17 mouse cellular contexts compared by ENCODE assay signal in genomic region chr5:139809397-139809796, GRCm38 (mm10). TPM values are rescaled to one million over a fixed set of nuclear protein-coding genes. Genes with fewer than 3 reads are reported as not detected.
A peak's percentile ranks its signal among the peaks of the same experiment; 100 is the strongest.
DNase-seq lines count a peak whose midpoint lies in the region; ATAC-seq and TF ChIP-seq lines count a peak whose summit lies in the region.
"Had no signal": no experiment of that assay in that cellular context is flagged by ENCODE, and none has a peak within 500 bp of the region (broad histone marks: within the 10 kb centered on the region; RNA-seq: fewer than 3 reads in every experiment).

No protein-coding gene starts in this region.

- no peak overlapping the region for H3K4me3 ChIP-seq in layer of hippocampus, adult 2 months
- no peak overlapping the region for H3K4me3 ChIP-seq in ES-Bruce4 (ENCODE audit: low read depth, low read length)
- H3K4me3 ChIP-seq in liver, embryonic 15.5 days (replicated peaks): no peak overlapping the region
- H3K4me3 ChIP-seq: embryonic facial prominence, embryonic 15.5 days; megakaryocyte, embryonic 14.5 days had no signal

- H3K4me2 ChIP-seq in liver, embryonic 15.5 days: no peak overlapping the region
- H3K4me2 ChIP-seq: embryonic facial prominence, embryonic 15.5 days had no signal

- H3K4me1 ChIP-seq in ES-Bruce4 (ENCODE audit: control insufficient read depth, insufficient read depth, low read length): no peaks in the 10 kb centered on the region
- peaks cover 77% of the 10 kb centered on the region for H3K4me1 ChIP-seq in liver, embryonic 15.5 days (replicated peaks)

- H3K27ac ChIP-seq in layer of hippocampus, adult 2 months: no peak overlapping the region
- H3K27ac ChIP-seq in ES-Bruce4 (ENCODE audit: insufficient read depth, low read length): no peak overlapping the region
- H3K27ac ChIP-seq in liver, embryonic 15.5 days (replicated peaks): peak overlapping the region; percentile 65
- H3K27ac ChIP-seq: embryonic facial prominence, embryonic 15.5 days had no signal

- H3K36me3 ChIP-seq in ES-Bruce4 (ENCODE audit: control insufficient read depth, insufficient read depth, low read length, poor library complexity, severe bottlenecking): no peaks in the 10 kb centered on the region
- peaks cover 21% of the 10 kb centered on the region for H3K36me3 ChIP-seq in liver, embryonic 15.5 days (replicated peaks)
- H3K36me3 ChIP-seq: embryonic facial prominence, embryonic 15.5 days had no signal

- DNase-seq in layer of hippocampus, adult 2 months (ENCODE audit: low spot score in 2 of 2): no peak
- DNase-seq in layer of hippocampus, postnatal 14 days (ENCODE audit: low spot score in 2 of 2): no peak
- DNase-seq in R1 (ENCODE audit: low read depth, low spot score): peak; percentile 88
- DNase-seq in frontal cortex, postnatal 10 days (ENCODE audit: low spot score in 2 of 2): no peak
- no peak for DNase-seq in lung, postnatal 10 days
- DNase-seq in layer of hippocampus, postnatal 25 days (ENCODE audit: extremely low spot score in 1 of 2, low spot score in 1 of 2): no peak
- DNase-seq: cerebellum, postnatal 14 days; gastrocnemius, postnatal 14 days; kidney, postnatal 36 days; thymus, adult 18-20 months had no signal

- no peak for TF ChIP-seq EP300 in ES-Bruce4 (IDR thresholded peaks at IDR 0.05; ENCODE audit: insufficient read depth, low read depth, low read length)

- no peaks in the 10 kb centered on the region for H3K27me3 ChIP-seq in ES-Bruce4 (ENCODE audit: control insufficient read depth, insufficient read depth, low read length, poor library complexity, severe bottlenecking)
- H3K27me3 ChIP-seq in liver, embryonic 15.5 days: peaks cover 15% of the 10 kb centered on the region; the same call in 1 of the 2 replicates
- H3K27me3 ChIP-seq: megakaryocyte, embryonic 14.5 days; Patski had no signal

- no peaks in the 10 kb centered on the region for H3K9me3 ChIP-seq in ES-Bruce4 (replicated peaks; ENCODE audit: control insufficient read depth, insufficient read depth, low read length, poor library complexity, severe bottlenecking)
- H3K9me3 ChIP-seq in liver, embryonic 15.5 days (replicated peaks): no peaks in the 10 kb centered on the region; the same call in 1 of the 2 replicates
- H3K9me3 ChIP-seq: embryonic facial prominence, embryonic 15.5 days; megakaryocyte, embryonic 14.5 days had no signal

- TF ChIP-seq CTCF in layer of hippocampus, adult 2 months (conservative IDR thresholded peaks at IDR 0.05): peak; percentile 52
- peak; percentile 47 for TF ChIP-seq CTCF in ES-Bruce4 (IDR thresholded peaks at IDR 0.05; ENCODE audit: low read depth, low read length)

- no peak for TF ChIP-seq POLR2A in ES-Bruce4 (IDR thresholded peaks at IDR 0.05; ENCODE audit: insufficient read depth, low read length)

- 37% methylated on average over 4 of the region's 4 CpGs for whole genome bisulfite sequencing in liver, embryonic 15.5 days (ENCODE audit: insufficient replicate concordance)

- no peak for ATAC-seq in liver, embryonic 15.5 days (ENCODE audit: insufficient read depth)
- ATAC-seq: Patski had no signal

- H3K9ac ChIP-seq in ES-Bruce4 (ENCODE audit: low read depth, poor library complexity, severe bottlenecking): no peak overlapping the region
- no peak overlapping the region for H3K9ac ChIP-seq in liver, embryonic 15.5 days
- H3K9ac ChIP-seq: embryonic facial prominence, embryonic 15.5 days had no signal

RNA-seq across cellular contexts. Expression of gene Tmem184a, which starts 10.3 kb away (rescaled TPM):
- 1 to 10 TPM in 1 of 2 experiments, under 1 TPM in 1; 0.25 to 1.9 TPM for total RNA-seq in layer of hippocampus, adult 2 months (2021)
- total RNA-seq in layer of hippocampus, postnatal 14 days (2021): under 1 TPM; 0.48 to 0.57 TPM
- 10.5 and 13.1 TPM in 2 replicates for polyA plus RNA-seq in ES-Bruce4 (2011; ENCODE audit: insufficient read depth, insufficient read length, low read depth, missing spikeins)
- polyA plus RNA-seq in liver, embryonic 15.5 days (2015; fragmentation: Nextera tagmentation; extraction: Ambion mirVana): 0.68 and 1.2 TPM in 2 replicates
- under 1 TPM; 0.16 to 0.32 TPM for total RNA-seq in layer of hippocampus, postnatal 25 days (2021)
- polyA plus RNA-seq: Patski had no signal

RNA-seq across cellular contexts. Expression of gene Gm26938, which starts 16.8 kb away (rescaled TPM):
- not detected for total RNA-seq in layer of hippocampus, adult 2 months (2021)
- not detected for total RNA-seq in layer of hippocampus, postnatal 14 days (2021)
- polyA plus RNA-seq in ES-Bruce4 (2011; ENCODE audit: insufficient read depth, insufficient read length, low read depth, missing spikeins): not detected in 2 replicates
- not detected in 2 replicates for polyA plus RNA-seq in liver, embryonic 15.5 days (2015; fragmentation: Nextera tagmentation; extraction: Ambion mirVana)
- not detected for total RNA-seq in layer of hippocampus, postnatal 25 days (2021)
- total RNA-seq: gastrocnemius, postnatal 14 days; hematopoietic stem cell, adult 5-6 weeks had no signal
- polyA plus RNA-seq: embryonic facial prominence, embryonic 15.5 days; limb, embryonic 11.5 days; Patski had no signal

RNA-seq across cellular contexts. Expression of gene Psmg3, which starts 17.3 kb away (rescaled TPM):
- 10 to 100 TPM; 20.1 to 20.3 TPM for total RNA-seq in layer of hippocampus, adult 2 months (2021)
- total RNA-seq in layer of hippocampus, postnatal 14 days (2021): 10 to 100 TPM; 17.5 to 18.8 TPM
- 29.0 and 30.3 TPM in 2 replicates for polyA plus RNA-seq in ES-Bruce4 (2011; ENCODE audit: insufficient read depth, insufficient read length, low read depth, missing spikeins)
- polyA plus RNA-seq in liver, embryonic 15.5 days (2015; fragmentation: Nextera tagmentation; extraction: Ambion mirVana): 41.4 and 42.3 TPM in 2 replicates
- 10 to 100 TPM; 20.5 TPM for total RNA-seq in layer of hippocampus, postnatal 25 days (2021)

RNA-seq across cellular contexts. Expression of gene Mafk, which starts 18.1 kb away (rescaled TPM):
- 1 to 10 TPM; 9.2 to 9.9 TPM for total RNA-seq in layer of hippocampus, adult 2 months (2021)
- total RNA-seq in layer of hippocampus, postnatal 14 days (2021): 10 to 100 TPM in 1 of 2 experiments, 1 to 10 TPM in 1; 9.4 to 10.4 TPM
- 15.6 and 16.3 TPM in 2 replicates for polyA plus RNA-seq in ES-Bruce4 (2011; ENCODE audit: insufficient read depth, insufficient read length, low read depth, missing spikeins)
- 44.5 and 50.0 TPM in 2 replicates for polyA plus RNA-seq in liver, embryonic 15.5 days (2015; fragmentation: Nextera tagmentation; extraction: Ambion mirVana)
- total RNA-seq in layer of hippocampus, postnatal 25 days (2021): 10 to 100 TPM; 10.0 to 10.6 TPM

RNA-seq across cellular contexts. Expression of gene Ints1, which starts 33.9 kb away (rescaled TPM):
- 100 to 1,000 TPM in 1 of 2 experiments, 10 to 100 TPM in 1; 94.7 to 103 TPM for total RNA-seq in layer of hippocampus, adult 2 months (2021)
- total RNA-seq in layer of hippocampus, postnatal 14 days (2021): 10 to 100 TPM; 83.6 to 97.2 TPM
- 54.6 and 59.1 TPM in 2 replicates for polyA plus RNA-seq in ES-Bruce4 (2011; ENCODE audit: insufficient read depth, insufficient read length, low read depth, missing spikeins)
- 11.8 and 12.5 TPM in 2 replicates for polyA plus RNA-seq in liver, embryonic 15.5 days (2015; fragmentation: Nextera tagmentation; extraction: Ambion mirVana)
- 100 to 1,000 TPM in 1 of 2 experiments, 10 to 100 TPM in 1; 79.4 to 103 TPM for total RNA-seq in layer of hippocampus, postnatal 25 days (2021)
